Mouse (Mus musculus): ENCODE measurements around the gene Nadk2.

DNA sequence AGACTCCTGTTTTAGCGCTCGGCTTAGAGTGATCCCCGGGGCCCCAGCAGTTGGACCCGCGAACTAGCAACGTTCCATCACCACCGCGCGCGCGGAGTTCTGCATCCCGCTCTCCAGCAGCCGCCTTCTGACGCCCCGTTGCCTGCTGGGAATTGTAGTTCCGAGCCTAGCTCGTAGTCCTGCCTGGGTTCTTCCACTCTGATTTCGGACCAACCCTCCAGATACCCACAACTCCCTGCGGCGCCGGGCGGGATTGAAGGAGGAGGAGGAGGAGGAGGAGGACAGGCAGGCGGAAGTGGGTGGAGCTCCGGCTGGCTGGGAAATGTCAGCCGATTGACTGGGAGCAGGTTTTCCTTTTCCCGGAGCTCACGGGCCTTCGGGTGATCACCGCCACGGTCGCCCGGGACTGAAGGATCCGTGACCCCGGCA lies 69.2 kb downstream of the Nadk2 start, which contains the start of gene Lmbrd2:
- peak; percentile 94 for TF ChIP-seq HCFC1 (IDR thresholded peaks at IDR 0.05; ENCODE audit: borderline replicate concordance, insufficient read depth, low read length)
- no peak for TF ChIP-seq CHD2 (IDR thresholded peaks at IDR 0.05; ENCODE audit: low read depth, low read length)
- TF ChIP-seq ZNF384 (IDR thresholded peaks at IDR 0.05; ENCODE audit: low read depth, low read length): no peak
- TF ChIP-seq MAFK (IDR thresholded peaks at IDR 0.05; ENCODE audit: insufficient read depth, low read depth, low read length): no peak
- TF ChIP-seq ZC3H11A (IDR thresholded peaks at IDR 0.05; ENCODE audit: borderline replicate concordance, low read depth, low read length): no peak

All from ES-E14 (cell line).